Mouse (Mus musculus): Measurements from ENCODE around the gene Gm49384.

The Gm49384 gene

DNA sequence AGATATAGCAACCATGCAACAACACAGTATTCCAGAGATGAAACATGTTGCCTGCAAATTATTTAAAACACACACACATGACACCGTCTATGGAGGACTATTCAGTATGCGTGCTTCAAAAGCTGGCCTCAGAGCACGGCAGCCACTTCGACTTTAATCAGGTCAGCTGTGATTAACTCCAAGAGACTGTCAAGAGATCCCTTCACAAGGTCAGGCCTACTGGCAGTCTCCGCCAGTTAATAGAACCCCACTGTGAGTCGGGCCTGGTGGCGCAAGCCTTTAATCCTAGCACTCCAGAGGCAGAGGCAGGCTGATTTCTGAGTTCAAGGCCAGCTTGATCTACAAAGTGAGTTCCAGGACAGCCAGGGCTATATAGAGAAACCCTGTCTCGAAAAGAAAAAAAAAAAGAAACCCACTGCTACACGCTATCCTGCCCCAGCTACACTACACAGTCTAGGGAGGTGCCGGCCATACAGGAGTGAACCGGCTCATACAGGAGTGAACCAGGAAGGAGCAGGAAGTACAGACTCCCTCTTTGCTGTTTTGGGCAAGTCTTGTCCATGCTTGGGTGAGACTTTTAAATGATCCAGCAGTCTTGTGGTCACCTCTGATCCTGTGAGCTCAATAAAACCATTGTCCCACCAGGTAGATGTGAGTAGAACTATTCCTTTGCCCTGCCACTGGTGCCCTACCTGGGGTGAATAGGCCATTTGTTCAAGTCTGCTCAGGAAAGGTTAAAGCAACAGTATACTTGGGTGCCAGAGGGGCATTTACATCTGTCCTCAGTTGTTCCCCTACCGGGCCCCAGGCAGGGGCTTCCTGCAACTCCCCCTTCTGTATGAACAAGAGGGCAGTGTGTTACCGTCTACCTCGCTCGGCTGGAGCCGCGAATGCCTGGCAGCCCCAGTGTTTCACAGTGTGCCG is 6.3 kb upstream of the Gm49384 start:
- in situ Hi-C loops (cut with MboI; ENCODE audit: low pct_unique_long_range_greater_than_20kb in 1 of 2, low sequenced_read_pairs in 2 of 2, unreplicated experiment in 1 of 2) = loop anchor here in 1 of 2 experiments (10.0 kb wide), 2 partner anchors 104 to 144 kb away; partner anchors contain the start of gene Nemf

DNA sequence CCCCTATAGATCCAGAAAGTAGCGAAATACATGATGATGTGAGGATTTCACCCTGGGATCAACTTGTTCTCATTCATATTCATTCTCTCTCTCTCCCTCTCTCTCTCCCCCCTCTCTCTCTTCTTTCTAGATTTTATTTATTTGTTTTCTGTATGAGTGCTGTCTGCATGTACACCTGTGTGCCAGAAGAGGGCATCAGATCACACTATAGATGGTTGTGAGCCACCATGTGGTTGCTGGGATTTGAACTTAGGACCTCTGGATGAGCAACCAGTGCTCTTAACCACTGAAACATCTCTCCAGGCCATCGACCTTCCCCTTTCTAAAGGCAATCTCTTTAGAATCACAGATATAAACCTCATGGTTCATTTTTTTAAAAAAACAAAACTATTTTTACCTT is 4.5 kb upstream of the Gm49384 start:
- in situ Hi-C loops (cut with MboI; ENCODE audit: low pct_unique_long_range_greater_than_20kb in 1 of 2, low sequenced_read_pairs in 2 of 2, unreplicated experiment in 1 of 2) = no loop called here

- in situ Hi-C loops (cut with MboI; ENCODE audit: low pct_unique_long_range_greater_than_20kb in 1 of 2, low sequenced_read_pairs in 2 of 2, unreplicated experiment in 1 of 2) = no loop called here
These were observed 3.9 kb upstream of the Gm49384 start for GRCm38 (mm10) chr12:69207926-69208325.

- in situ Hi-C loops (cut with MboI; ENCODE audit: low pct_unique_long_range_greater_than_20kb in 1 of 2, low sequenced_read_pairs in 2 of 2, unreplicated experiment in 1 of 2) = no loop called here
These were observed 3.3 kb upstream of the Gm49384 start for GRCm38 (mm10) chr12:69207396-69207795.

DNA sequence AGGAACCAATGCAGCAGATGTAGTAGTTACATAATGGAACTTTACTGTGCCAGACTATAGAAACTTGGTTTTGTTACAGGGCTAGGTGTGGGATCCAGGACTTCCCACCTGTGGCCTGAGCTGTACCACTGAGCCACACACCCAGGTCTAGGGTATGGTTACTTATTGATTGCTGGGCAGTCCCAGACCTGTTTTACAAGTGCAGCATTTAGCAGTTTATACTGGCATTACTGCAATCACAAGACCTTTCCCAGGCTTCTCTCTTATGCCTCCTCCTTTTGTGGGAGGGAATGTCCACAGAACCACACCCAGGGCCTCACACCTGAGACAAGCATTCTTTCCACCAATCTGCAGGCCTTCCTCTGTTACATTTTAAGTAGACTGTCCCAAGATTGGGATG is 5.1 kb downstream of the Gm49384 start:
- in situ Hi-C loops (cut with MboI; ENCODE audit: low pct_unique_long_range_greater_than_20kb in 1 of 2, low sequenced_read_pairs in 2 of 2, unreplicated experiment in 1 of 2) = no loop called here

- in situ Hi-C loops (cut with MboI; ENCODE audit: low pct_unique_long_range_greater_than_20kb in 1 of 2, low sequenced_read_pairs in 2 of 2, unreplicated experiment in 1 of 2) = no loop called here
These were observed 5.9 kb downstream of the Gm49384 start, which contains the start of gene Dnaaf2 for GRCm38 (mm10) chr12:69198164-69198535. Gene Dnaaf2, minus strand, starts transcription at chr12:69198429.

DNA sequence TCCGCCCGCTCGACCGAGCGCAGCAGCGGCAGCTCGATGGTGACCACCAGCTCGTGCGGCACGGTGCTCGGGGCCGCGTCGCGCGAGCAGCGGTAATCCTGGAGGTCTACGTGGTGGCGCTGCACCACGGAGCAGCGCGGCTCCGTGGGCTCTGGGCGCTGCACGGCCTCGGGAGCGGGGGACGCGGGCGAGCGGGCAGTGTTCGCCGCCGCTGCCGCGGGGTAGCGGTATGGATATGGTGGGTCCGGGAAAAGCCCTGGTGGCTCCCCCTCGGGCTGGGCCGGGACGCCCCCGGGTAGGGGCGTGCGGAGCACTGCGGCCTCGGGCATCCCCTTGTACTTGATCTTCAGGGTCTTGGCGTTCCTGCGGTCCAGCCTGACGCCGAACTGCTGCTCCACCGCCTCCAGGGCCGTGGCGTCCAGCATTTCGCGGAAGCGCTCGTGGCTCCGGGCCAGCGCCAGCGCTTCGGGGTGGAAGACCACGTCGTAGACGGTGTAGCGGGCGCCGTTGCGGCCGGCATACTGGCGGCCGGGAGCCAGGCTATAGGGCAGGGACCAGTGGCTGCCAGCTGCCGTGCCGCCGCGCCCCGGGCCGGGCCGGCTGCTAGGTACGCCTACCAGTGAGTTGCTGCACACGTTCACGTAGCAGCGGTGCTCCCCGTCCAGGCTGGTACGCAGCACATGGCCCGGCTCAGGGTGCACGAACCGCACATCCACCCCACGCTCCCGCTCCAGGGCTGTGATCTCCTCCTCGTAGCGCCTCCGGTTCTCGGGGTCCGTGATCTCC is 6.5 kb downstream of the Gm49384 start:
- in situ Hi-C loops (cut with MboI; ENCODE audit: low pct_unique_long_range_greater_than_20kb in 1 of 2, low sequenced_read_pairs in 2 of 2, unreplicated experiment in 1 of 2) = no loop called here

DNA sequence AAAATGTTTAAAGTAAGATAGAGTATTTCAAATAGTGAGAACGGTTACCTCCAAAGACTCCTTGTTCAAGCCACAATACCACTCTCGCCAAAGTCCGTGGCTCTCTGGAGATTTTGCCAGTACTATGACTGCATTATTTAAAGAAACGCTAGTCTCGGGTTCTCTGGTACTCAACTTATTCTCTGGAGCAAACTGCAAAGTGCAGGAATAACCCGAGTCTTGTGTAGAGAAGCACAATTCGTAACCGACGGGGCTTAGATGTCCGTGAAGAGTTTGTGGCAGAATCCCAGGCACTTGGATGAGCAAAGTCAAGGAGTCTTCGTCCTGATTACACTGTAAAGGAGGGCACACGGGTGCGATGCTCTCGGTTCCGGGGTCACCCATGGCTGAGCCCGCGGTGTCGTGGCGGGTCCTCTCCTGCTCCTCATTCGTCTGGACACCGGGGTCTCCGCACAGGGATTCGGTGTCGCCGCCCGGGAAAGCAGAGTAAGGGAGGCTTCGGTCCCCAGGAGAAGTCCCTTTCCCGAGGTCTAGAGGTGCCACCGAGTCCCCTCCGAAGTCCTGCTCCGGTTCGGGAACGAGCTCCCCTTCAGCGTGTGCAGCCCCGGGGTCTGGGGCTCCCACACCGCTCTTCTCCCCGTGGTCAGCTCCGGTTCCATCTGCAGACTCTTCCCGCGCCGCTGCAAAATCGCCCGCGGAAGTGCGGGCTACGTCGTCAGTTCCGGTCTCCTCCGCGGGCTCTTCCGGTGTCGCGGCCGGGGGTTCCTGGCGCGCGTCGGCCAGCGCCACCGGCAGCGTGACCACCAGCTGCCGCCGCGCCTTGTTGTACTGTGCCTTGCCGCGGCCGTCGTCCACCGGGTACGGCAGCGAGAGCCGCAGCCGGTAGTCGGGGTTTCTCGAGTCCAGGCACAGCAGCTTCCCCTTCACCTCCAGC is 7.4 kb downstream of the Gm49384 start, which contains the start of gene Gm49383:
TSS of gene Gm49383 (minus strand) at position 661 of the 934 bp plus-strand sequence.
- in situ Hi-C loops (cut with MboI; ENCODE audit: low pct_unique_long_range_greater_than_20kb in 1 of 2, low sequenced_read_pairs in 2 of 2, unreplicated experiment in 1 of 2) = no loop called here

- in situ Hi-C loops (cut with MboI; ENCODE audit: low pct_unique_long_range_greater_than_20kb in 1 of 2, low sequenced_read_pairs in 2 of 2, unreplicated experiment in 1 of 2) = no loop called here
These were observed 11.4 kb downstream of the Gm49384 start for GRCm38 (mm10) chr12:69192637-69193036.

DNA sequence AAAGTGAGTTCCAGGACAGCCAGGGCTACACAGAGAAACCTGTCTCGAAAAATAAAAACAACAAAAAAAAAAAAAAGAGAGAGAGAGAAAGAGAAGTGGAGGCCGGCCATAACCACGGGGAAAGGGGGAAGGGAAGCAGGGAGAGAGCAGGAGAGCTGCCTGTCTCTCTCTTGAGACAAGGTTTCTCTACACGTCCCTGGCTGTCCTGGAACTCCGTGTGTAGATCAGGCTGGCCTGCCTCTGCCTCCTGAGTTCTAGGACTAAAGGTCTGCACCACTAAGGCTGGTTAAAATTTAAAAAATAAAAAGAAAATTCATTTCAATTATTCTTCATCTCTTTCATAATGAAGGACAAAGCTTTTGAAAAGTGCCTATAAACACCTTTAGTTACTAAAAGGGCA is 12.7 kb downstream of the Gm49384 start:
- in situ Hi-C loops (cut with MboI; ENCODE audit: low pct_unique_long_range_greater_than_20kb in 1 of 2, low sequenced_read_pairs in 2 of 2, unreplicated experiment in 1 of 2) = no loop called here

GRCm38 (mm10) chr12:69190522-69190921 is 13.5 kb downstream of the Gm49384 start:
- in situ Hi-C loops (cut with MboI; ENCODE audit: low pct_unique_long_range_greater_than_20kb in 1 of 2, low sequenced_read_pairs in 2 of 2, unreplicated experiment in 1 of 2) = no loop called here

DNA sequence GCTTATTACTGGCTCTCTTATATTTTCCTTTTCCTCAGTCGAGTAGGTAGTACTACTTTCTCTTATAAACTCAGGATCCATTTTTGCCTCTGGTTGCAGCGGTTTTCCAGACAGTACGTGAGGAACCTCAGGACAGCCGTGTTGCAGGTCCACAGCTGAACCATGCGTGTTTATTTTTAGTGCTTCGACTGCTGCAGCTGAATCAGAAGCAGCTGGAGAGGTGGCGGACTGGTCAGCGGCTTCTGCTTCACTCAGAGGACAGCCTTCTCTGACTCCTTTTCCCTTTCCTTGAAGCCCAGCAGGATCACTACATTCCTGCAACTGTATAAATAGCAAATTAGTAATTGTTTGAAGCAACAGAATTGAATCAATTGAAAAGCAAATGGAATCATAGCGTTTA is 14.0 kb downstream of the Gm49384 start:
- in situ Hi-C loops (cut with MboI; ENCODE audit: low pct_unique_long_range_greater_than_20kb in 1 of 2, low sequenced_read_pairs in 2 of 2, unreplicated experiment in 1 of 2) = no loop called here

- in situ Hi-C loops (cut with MboI; ENCODE audit: low pct_unique_long_range_greater_than_20kb in 1 of 2, low sequenced_read_pairs in 2 of 2, unreplicated experiment in 1 of 2) = no loop called here
These were observed 17.1 kb downstream of the Gm49384 start for GRCm38 (mm10) chr12:69186811-69187471.

GRCm38 (mm10) chr12:69185371-69185770 is 18.7 kb downstream of the Gm49384 start:
- in situ Hi-C loops (cut with MboI; ENCODE audit: low pct_unique_long_range_greater_than_20kb in 1 of 2, low sequenced_read_pairs in 2 of 2, unreplicated experiment in 1 of 2) = no loop called here

GRCm38 (mm10) chr12:69184342-69185295 is 19.4 kb downstream of the Gm49384 start:
- in situ Hi-C loops (cut with MboI; ENCODE audit: low pct_unique_long_range_greater_than_20kb in 1 of 2, low sequenced_read_pairs in 2 of 2, unreplicated experiment in 1 of 2) = no loop called here

- in situ Hi-C loops (cut with MboI; ENCODE audit: low pct_unique_long_range_greater_than_20kb in 1 of 2, low sequenced_read_pairs in 2 of 2, unreplicated experiment in 1 of 2) = no loop called here
These were observed 20.3 kb downstream of the Gm49384 start, which contains the start of the genes Rpl36al and Mgat2 for GRCm38 (mm10) chr12:69183583-69184308. Gene Rpl36al, minus strand, starts transcription at chr12:69184083. Gene Mgat2, plus strand, starts transcription at chr12:69184157.

Measured in mouse embryonic stem cell (cell line).